Mouse (Mus musculus): ENCODE results near the gene Pitpna.

Pitpna gene

GRCm38 (mm10) chr11:75660941-75661800 is 73.3 kb downstream of the Pitpna start:
- no peak for DNase-seq

GRCm38 (mm10) chr11:75662131-75662530 is 74.2 kb downstream of the Pitpna start:
- DNase-seq: no peak

DNA sequence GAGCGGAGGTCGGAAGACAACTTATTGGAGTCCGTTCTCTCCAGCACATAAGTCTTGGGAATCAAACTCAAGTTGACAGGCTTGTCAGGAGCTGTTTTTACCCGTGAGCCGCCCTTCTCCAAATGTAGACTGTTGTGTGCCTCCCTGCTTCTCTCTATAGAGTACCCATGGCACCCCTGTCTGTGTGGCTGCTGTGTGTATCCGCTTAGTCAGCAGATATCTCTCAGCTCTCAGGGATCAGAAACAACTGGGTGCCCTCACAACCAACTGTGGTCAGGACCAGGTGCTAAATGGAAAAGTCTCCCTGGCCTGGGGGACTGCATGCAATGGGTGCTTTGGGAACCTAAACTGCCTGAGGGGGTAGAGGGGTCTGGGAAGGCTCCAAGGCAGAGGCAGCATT is 78.4 kb downstream of the Pitpna start:
- no peak for DNase-seq

DNA sequence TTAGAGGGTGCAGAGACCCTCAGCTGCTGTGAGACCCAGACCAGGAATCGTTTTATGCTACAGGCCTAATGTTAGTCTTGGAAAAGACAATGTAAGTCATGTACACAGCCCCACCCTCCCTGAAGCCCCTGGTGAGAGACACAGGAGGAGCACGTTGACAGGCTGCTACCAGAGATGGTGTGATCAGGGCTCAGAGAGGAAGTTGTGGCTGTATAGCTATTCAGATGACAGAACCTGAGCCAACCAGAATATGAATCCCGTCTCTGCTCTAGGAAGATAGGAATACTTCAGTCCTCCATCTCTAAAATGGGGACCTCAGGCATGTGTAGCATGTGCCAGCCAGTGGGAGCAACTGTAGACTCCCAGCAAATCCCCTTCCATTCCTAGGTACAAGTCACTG is 80.7 kb downstream of the Pitpna start:
- DNase-seq: no peak

DNA sequence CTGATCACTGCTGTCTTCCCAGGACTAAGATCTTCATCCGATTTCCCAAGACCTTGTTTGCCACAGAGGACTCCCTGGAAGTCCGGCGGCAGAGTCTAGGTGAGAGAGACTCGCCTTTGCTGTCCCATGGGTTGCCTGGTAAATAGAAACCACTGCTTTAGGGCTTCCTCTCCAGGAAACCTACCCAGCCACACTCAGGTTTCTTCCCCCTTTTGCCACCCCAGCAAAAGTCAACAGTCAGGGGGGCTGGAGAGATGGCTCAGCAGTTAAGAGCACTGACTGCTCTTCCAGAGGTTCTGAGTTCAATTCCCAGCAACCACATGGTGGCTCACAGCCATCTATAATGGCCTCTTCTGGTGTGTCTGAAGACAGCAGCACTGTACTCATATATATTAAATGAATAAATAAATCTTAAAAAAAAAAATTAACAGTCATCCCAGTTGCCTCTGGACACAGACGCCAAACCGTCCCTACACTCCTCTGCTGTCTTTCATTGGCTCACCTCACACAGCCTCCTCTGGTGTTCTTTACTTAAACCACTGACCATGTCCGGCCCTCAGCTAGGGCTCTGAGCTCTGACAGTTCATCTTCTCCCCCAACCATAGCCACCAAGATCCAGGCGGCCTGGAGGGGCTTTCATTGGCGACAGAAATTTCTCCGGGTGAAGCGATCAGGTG is 81.4 kb downstream of the Pitpna start:
- no peak for DNase-seq

DNA sequence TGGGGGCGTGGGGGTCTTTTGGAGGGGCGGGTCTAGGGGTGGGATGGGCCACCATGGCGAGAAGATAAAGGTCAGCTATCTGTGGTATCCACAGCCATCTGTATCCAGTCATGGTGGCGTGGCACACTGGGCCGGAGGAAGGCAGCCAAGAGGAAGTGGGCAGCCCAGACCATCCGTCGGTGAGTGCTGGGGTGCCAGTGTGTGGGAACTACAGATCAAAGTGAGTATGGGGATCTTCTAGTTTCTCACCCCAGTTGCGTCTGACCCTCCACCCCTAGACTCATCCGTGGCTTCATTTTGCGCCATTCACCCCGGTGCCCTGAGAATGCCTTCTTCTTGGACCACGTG is 81.9 kb downstream of the Pitpna start:
- no peak for DNase-seq

DNA sequence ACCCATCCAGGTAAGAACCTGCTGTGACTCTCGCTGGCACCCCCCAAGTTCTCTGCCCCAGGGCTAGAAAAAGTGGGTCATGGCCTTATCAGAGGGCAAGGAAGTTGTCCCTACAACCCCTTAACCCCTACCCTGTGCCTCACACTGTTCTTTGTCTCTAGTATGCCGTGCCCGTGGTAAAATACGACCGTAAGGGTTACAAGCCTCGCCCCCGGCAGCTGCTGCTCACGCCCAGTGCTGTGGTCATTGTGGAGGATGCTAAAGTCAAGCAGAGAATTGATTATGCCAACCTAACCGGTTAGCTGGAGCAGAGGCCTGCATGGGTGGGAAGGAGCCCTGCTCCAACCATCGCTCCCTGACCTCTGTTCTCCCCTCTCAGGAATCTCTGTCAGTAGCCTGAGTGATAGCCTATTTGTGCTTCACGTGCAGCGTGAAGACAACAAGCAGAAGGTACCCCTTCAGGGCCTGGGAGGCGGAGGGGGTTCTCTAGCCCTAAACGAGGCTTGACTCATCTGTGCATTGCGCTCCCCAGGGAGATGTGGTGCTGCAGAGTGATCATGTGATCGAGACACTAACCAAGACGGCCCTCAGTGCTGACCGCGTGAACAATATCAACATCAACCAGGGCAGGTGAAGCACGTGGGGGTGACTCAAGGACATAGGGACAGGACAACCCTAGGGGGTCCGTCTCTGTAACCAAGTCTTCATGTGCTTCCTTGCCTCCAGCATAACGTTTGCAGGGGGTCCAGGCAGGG is 83.7 kb downstream of the Pitpna start:
- no peak for DNase-seq

GRCm38 (mm10) chr11:75673411-75673810 is 85.5 kb downstream of the Pitpna start:
- DNase-seq: no peak

GRCm38 (mm10) chr11:75674875-75675274 is 87.0 kb downstream of the Pitpna start:
- DNase-seq: no peak

GRCm38 (mm10) chr11:75677881-75678746 is 90.2 kb downstream of the Pitpna start:
- no peak for DNase-seq
